Mouse (Mus musculus) liver, postnatal 0 days (tissue): ENCODE data around the gene Ttc4. TPM values are rescaled to one million over a fixed set of nuclear protein-coding genes. Genes with fewer than 3 reads are reported as not detected.

Experiments
- ATAC-seq: fragments of 200-750 bp; cut with Nextera tagmentation; 2 replicates; pipeline ENCODE4 v1.8.0; 2017; ENCODE audit warnings: mild to moderate bottlenecking, moderate library complexity
- DNase-seq: peaks from one replicate; pipeline ENCODE4 v3.0.0-alpha.2; 2016
- H3K27ac ChIP-seq: fragments of 300-500 bp; sonication (generic); 2 replicates; pipeline ENCODE4 v1.5.1; 2014; ENCODE audit warnings: antibody characterized with exemption, moderate library complexity, mild to moderate bottlenecking, low read depth
- H3K27me3 ChIP-seq: fragments of 300-500 bp; sonication (generic); 2 replicates; pipeline ENCODE4 v1.6.1; 2014; ENCODE audit warnings: low read length, control low read depth, mixed read lengths; ENCODE audit not compliant: insufficient read depth
- H3K36me3 ChIP-seq: fragments of 300-500 bp; sonication (generic); replicated peaks from 2 replicates; pipeline ENCODE4 v1.6.1; 2014; ENCODE audit warnings: mild to moderate bottlenecking, control low read depth, low read length, moderate library complexity, mixed read lengths; ENCODE audit not compliant: insufficient read depth
- H3K4me1 ChIP-seq: fragments of 300-500 bp; sonication (generic); 2 replicates; pipeline ENCODE4 v1.6.1; 2014; ENCODE audit warnings: antibody characterized with exemption, mild to moderate bottlenecking, control low read depth; ENCODE audit not compliant: insufficient read depth
- H3K4me2 ChIP-seq: fragments of 300-500 bp; sonication (generic); 2 replicates; pipeline ENCODE4 v1.6.1; 2014; ENCODE audit warnings: low read depth, mild to moderate bottlenecking, low read length, moderate library complexity, mixed read lengths
- H3K4me3 ChIP-seq: fragments of 300-500 bp; sonication (generic); 2 replicates; pipeline ENCODE4 v1.5.1; 2014; ENCODE audit warnings: low read depth, low read length
- H3K9ac ChIP-seq: fragments of 300-500 bp; sonication (generic); replicated peaks from 2 replicates; pipeline ENCODE4 v1.6.1; 2014; ENCODE audit warnings: mild to moderate bottlenecking, moderate library complexity
- H3K9me3 ChIP-seq: fragments of 300-500 bp; sonication (generic); 2 replicates; pipeline ENCODE4 v1.6.1; 2016; ENCODE audit warnings: mild to moderate bottlenecking, control low read depth, low read length, mixed read lengths
- CTCF ChIP-seq: sonication (generic); IDR thresholded peaks from 2 replicates; pipeline ENCODE4 v1.5.1; 2016; ENCODE audit warnings: antibody characterized with exemption, low read depth
- EP300 ChIP-seq: IDR thresholded peaks from 2 replicates; pipeline ENCODE4 v1.6.1; 2016; ENCODE audit warnings: antibody characterized with exemption, low read depth, mild to moderate bottlenecking
- whole genome bisulfite sequencing: fragments of 180-500 bp; shearing (Covaris S2); extraction: QIAGEN DNeasy Blood & Tissue Kit; methylation state at CpG from one replicate; pipeline ENCODE4 v1.1.7; 2014; ENCODE audit not compliant: insufficient replicate concordance; 5-methylcytosine and 5-hydroxymethylcytosine counted together
- polyA plus RNA-seq: library from polyadenylated mRNA; unstranded; fragments of >200 nt; fragmentation: Nextera tagmentation; extraction: Ambion mirVana; gene quantifications from 2 replicates; pipeline ENCODE4 v1.2.1, GENCODE M21; 2015

Gene Ttc4
- polyA plus RNA-seq, 1 experiment from 2014 or later, result 19.5 TPM

- H3K4me3 ChIP-seq, result no peak overlapping the region
- no peak overlapping the region for H3K9ac ChIP-seq
- no peak overlapping the region for H3K27ac ChIP-seq
- DNase-seq (no peak), ATAC-seq (no peak)
- H3K4me2 ChIP-seq, result no peak overlapping the region
- H3K4me1 ChIP-seq, result no peaks in the 10 kb centered on the region
- TF ChIP-seq EP300 (no peak), CTCF (no peak)
- no peaks in the 10 kb centered on the region for H3K27me3 ChIP-seq
- 94% methylated on average over 5 of the region's 5 CpGs for WGBS
- peaks cover 68% of the 10 kb centered on the region for H3K36me3 ChIP-seq
- H3K9me3 ChIP-seq, result no peaks in the 10 kb centered on the region
Measured at GRCm38 (mm10) chr4:106663956-106664470, 14.7 kb downstream of the Ttc4 start.

GRCm38 (mm10) chr4:106655681-106656080, 23.1 kb downstream of the Ttc4 start:
- H3K36me3 ChIP-seq, result peaks cover 9% of the 10 kb centered on the region; the same call in 1 of the 2 replicates
- no peak overlapping the region for H3K27ac ChIP-seq
- no peak for DNase-seq
- TF ChIP-seq CTCF (no peak), EP300 (no peak)
- H3K27me3 ChIP-seq, result no peaks in the 10 kb centered on the region
- H3K9ac ChIP-seq, result no peak overlapping the region
- H3K4me2 ChIP-seq, result no peak overlapping the region
- no peak overlapping the region for H3K4me3 ChIP-seq
- ATAC-seq, result no peak
- no peaks in the 10 kb centered on the region for H3K9me3 ChIP-seq
- WGBS, result 87% methylated on average over 10 of the region's 10 CpGs
- H3K4me1 ChIP-seq, result peaks cover 10% of the 10 kb centered on the region

GRCm38 (mm10) chr4:106653051-106653450, 25.7 kb downstream of the Ttc4 start:
- H3K27me3 ChIP-seq, result no peaks in the 10 kb centered on the region
- ATAC-seq, result no peak
- no peak overlapping the region for H3K9ac ChIP-seq
- H3K4me3 ChIP-seq, result no peak overlapping the region
- 89% methylated on average over 15 of the region's 15 CpGs for WGBS
- no peak overlapping the region for H3K27ac ChIP-seq
- H3K36me3 ChIP-seq, result peaks cover 6% of the 10 kb centered on the region; the same call in 1 of the 2 replicates
- no peaks in the 10 kb centered on the region for H3K9me3 ChIP-seq
- TF ChIP-seq EP300 (no peak), CTCF (no peak)
- H3K4me1 ChIP-seq, result peaks cover 10% of the 10 kb centered on the region
- H3K4me2 ChIP-seq, result no peak overlapping the region
- DNase-seq, result no peak

DNA sequence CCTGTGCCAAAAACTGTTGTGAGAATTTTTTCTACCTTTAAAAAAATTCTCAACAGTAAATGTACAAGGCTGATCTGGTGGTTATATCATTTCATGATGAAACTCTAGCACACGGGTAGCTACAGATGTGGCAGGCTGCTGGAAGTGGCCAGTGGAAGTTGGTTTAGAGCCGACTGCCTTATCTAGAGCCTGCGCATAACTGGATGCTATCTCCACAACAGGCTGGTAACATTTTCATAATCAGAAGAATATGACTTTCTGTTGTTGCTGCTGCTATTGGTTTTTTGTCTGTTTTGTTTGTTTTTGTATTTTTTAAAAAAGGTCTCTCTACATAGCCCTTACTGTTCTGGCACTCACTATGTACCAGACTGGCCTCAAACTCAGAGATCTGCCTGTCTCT, 26.2 kb downstream of the Ttc4 start:
- peaks cover 10% of the 10 kb centered on the region for H3K4me1 ChIP-seq
- H3K36me3 ChIP-seq, result 0 out of 2 replicates have a peak, but pooled peaks cover 5% of the 10 kb centered on the region
- no peak overlapping the region for H3K9ac ChIP-seq
- TF ChIP-seq CTCF, result no peak
- TF ChIP-seq EP300, result no peak
- H3K4me3 ChIP-seq, result no peak overlapping the region
- 62% methylated on average over 3 of the region's 3 CpGs for WGBS
- DNase-seq (no peak), ATAC-seq (no peak)
- no peaks in the 10 kb centered on the region for H3K9me3 ChIP-seq
- H3K4me2 ChIP-seq, result no peak overlapping the region
- H3K27me3 ChIP-seq, result no peaks in the 10 kb centered on the region
- H3K27ac ChIP-seq, result no peak overlapping the region

GRCm38 (mm10) chr4:106650833-106651527, 27.8 kb downstream of the Ttc4 start, which contains the start of gene Pars2:
TSS of gene Pars2 (plus strand) at chr4:106651069.
- no peaks in the 10 kb centered on the region for H3K27me3 ChIP-seq
- TF ChIP-seq EP300 (peak; percentile 76), CTCF (no peak)
- ATAC-seq (peak; percentile 99), DNase-seq (peak; percentile 97)
- 0 out of 2 replicates have a peak, but pooled peaks cover 5% of the 10 kb centered on the region for H3K36me3 ChIP-seq
- H3K27ac ChIP-seq, result peak within 1 kb of the TSS; percentile 72
- peak within 1 kb of the TSS; percentile 76 for H3K9ac ChIP-seq
- no peaks in the 10 kb centered on the region for H3K9me3 ChIP-seq
- peaks cover 10% of the 10 kb centered on the region for H3K4me1 ChIP-seq
- peak within 1 kb of the TSS; percentile 96 for H3K4me2 ChIP-seq
- H3K4me3 ChIP-seq, result peak within 1 kb of the TSS; percentile 67
- WGBS, result 3% methylated on average over 40 of the region's 40 CpGs

GRCm38 (mm10) chr4:106647137-106647536, 31.6 kb downstream of the Ttc4 start:
- TF ChIP-seq EP300, result no peak
- TF ChIP-seq CTCF, result no peak
- peaks cover 13% of the 10 kb centered on the region for H3K4me1 ChIP-seq
- H3K36me3 ChIP-seq, result no peaks in the 10 kb centered on the region
- no peak overlapping the region for H3K4me3 ChIP-seq
- H3K9me3 ChIP-seq, result no peaks in the 10 kb centered on the region
- H3K9ac ChIP-seq, result no peak overlapping the region
- no peak overlapping the region for H3K27ac ChIP-seq
- WGBS, result 75% methylated on average over 6 of the region's 6 CpGs
- ATAC-seq (no peak), DNase-seq (no peak)
- H3K4me2 ChIP-seq, result no peak overlapping the region
- no peaks in the 10 kb centered on the region for H3K27me3 ChIP-seq
